Mouse (Mus musculus): ENCODE measurements around the gene Acsf3. TPM values are rescaled to one million over a fixed set of nuclear protein-coding genes. Genes with fewer than 3 reads are reported as not detected.

Gene Acsf3
- total RNA-seq, 2 experiments from 2014 or later = 17.8 to 18.1 TPM

DNA sequence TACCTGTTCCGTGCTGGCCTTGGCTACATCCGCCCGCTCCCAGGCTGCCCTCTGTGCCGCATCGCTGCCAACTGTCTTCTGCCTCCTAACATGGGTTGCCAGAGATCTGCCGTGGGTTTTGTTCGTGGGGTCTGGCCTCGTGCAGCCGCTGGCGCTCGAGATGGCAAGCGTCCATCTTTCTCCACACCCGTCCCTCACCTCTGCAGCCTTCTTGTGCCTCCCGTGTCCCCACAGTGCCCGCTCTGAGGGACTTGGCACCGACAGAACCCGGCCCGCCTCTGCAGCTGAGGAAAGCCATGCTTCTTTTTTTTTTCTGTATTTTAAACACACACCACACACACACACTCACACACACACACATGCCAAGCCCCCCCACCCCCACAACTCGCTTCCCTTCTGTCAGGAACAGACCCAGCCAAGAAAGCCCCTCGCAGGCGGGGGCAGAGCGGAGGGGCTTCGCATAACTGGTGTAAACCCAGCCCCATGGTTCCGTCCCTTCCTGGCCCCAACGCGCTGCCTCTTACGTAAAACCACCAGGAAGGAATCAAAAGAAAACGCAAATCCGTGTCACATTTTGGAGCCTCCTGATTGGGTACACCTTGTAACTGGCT, 23.1 kb upstream of the Acsf3 start:
- intact Hi-C loops (cut with DNase I) = loop anchor here (5.0 kb wide), 1 partner anchor 75 kb away; no protein-coding TSS in a partner anchor
- DNase-seq (ENCODE audit: extremely low spot score in 1 of 2, low spot score in 2 of 2) = peak; percentile 72 to 81

DNA sequence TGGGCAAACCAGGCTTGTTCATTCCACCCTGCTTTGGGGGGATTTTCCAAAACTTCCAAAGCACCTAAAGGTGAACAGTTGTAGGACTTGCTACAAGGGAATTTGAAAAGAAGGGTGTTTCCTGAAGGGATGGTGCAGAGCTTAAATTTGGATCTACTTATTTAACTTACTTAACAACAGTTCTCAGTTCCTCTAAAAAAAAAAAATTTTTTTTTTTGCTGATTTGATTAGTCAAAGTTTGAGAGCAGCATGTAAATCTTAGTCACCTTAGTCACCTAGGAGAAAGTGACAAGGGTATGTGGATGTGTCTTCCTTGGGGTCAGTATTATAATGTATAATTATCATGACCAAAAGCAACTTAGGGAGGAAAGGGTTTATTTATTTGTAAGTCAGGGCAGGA, 16.7 kb upstream of the Acsf3 start:
- DNase-seq (ENCODE audit: extremely low spot score in 1 of 2, low spot score in 2 of 2) = no peak
- intact Hi-C loops (cut with DNase I) = no loop called here

DNA sequence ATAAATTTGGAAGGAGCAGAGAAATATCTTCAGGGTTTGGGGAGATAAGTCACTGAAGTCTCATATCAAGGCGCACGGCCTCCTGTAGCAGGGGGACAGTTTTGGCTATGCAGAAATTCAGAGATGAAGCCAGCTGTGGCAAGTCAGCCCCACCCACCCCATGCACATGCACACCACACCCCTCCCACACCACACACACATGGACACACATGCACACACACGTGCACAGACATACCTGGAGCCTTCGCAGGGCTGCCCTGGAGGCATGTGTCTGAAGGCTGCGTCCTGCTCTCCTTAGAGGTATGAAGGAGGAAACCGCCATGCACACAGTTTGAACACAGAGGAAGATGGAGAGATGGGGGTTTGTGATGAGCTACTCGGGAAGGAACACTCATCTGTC, 15.2 kb upstream of the Acsf3 start:
- DNase-seq (ENCODE audit: extremely low spot score in 1 of 2, low spot score in 2 of 2) = no peak
- intact Hi-C loops (cut with DNase I) = no loop called here

DNA sequence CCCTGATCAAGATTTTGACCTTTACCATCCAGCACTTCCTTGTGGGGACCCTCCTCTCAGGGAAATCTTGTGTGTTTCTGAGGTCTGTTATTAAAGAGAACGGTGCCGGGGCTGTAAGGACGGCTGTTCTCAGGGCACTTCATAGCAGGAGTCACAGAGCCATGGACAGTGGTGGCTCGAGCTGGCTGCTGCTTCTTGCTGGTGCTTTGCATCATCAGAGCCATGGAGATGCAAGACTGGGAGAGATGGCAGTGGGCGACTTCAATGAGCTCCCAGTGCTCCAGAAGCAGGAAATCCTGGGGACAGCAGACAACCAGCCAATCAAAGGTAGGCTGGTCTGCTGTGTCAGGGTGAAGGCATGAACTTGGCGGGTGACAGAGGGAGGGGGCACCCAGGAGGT, 14.2 kb upstream of the Acsf3 start:
- intact Hi-C loops (cut with DNase I) = no loop called here
- DNase-seq (ENCODE audit: extremely low spot score in 1 of 2, low spot score in 2 of 2) = no peak

DNA sequence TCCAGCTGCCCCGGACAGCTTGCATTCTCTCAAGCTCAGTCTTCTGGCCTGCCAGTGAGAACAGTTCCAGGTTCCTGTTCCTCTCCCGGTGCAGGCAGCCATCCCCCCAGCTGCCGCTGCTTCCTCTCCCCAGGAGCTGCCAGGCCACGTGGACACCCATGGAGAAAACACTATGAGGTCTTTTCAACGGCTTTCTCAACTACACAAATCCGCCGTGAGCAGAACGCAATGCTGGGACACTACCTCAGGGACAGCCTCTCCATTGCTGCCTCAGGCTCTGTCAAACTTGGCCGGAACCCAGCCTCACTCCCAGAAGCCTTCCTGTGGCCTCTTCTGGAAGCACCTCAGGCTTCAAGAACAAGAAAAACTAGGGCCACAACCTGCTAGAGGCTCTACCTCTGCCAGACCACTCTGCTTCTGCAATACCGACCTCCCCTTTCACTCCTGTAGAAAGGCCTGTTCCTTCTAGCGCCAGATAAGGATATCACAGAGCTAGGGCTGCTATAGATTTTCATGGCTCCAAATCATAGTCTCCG, 12.5 kb upstream of the Acsf3 start:
- intact Hi-C loops (cut with DNase I) = no loop called here

DNA sequence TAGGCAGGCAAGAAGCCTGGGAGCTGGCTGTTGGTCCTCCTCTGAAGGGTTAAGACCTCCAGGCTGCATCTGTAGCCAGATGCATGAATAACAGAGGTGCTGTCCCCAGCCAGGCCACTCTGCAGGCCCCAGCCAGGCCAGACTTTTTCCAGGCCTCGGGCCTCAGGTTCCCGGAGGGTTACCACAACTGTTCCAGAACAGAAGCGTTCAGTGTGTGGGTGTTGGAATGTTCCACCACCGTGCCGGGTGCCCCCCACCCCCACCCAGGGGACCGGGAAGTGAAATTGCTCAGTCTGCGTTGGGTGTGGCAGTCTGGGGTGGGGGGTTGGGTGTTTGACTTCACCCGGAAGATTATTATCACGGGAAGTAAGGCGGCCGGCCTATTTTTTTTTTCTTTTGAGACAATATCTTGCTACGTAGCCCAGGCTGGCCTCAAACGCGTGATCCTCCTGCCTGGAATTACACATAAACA, 12.0 kb upstream of the Acsf3 start:
- intact Hi-C loops (cut with DNase I) = no loop called here
- no peak for DNase-seq (ENCODE audit: extremely low spot score in 1 of 2, low spot score in 2 of 2)

More for the DNA sequence above, 12.5 kb upstream of the Acsf3 start:
- no peak for DNase-seq (ENCODE audit: extremely low spot score in 1 of 2, low spot score in 2 of 2)

DNA sequence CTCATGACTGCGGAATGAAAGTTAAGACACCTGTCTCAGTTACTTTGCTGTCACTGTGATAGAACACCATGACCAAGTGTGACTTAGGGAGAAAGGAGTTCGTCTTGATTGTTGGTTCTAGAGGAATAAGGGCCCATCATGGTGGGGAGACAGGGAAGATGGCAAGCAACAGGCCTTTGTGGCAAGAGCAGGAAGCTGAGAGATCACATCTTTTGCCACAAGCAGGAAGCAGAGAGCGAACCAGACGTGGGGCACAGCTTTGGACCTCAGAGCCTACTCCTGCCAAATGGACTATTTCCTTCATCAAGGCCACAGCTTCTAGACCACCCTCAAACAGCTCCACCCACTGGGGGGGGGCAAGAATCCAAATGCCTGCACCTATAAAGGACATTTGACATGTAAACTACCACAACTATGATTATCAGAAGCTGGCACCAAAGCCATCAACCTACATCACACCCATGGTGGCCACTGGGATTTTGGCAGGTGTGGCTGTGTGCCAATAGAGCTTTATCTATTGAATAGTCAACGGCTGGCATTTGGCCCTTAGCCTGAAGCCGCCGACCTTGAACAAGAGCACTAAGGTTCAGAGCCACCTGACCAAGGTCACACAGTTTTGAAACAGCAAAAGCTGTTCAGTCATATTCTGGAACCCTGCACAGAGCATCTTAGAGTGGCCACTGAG, 10.4 kb upstream of the Acsf3 start:
- no peak for DNase-seq (ENCODE audit: extremely low spot score in 1 of 2, low spot score in 2 of 2)
- intact Hi-C loops (cut with DNase I) = no loop called here

DNA sequence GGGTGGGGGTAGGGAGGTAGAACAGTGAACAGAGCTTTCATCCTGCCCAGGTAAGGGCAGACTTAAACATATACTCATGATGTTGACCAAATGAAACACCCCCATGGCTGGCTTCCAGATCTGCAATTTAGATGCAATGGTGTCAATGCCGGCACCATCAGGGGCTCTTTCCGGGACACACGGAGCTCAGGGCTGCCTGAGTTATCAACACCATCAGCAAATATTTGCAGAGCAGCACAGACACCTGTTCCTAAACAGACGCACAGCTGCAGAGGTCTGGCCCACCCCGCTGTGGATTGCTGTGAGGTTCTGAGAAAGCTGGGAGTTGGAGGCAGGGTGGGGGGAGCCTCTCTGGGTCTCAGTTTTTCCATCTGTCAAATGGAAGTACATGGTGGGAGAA, 9.1 kb upstream of the Acsf3 start:
- no peak for DNase-seq (ENCODE audit: extremely low spot score in 1 of 2, low spot score in 2 of 2)
- intact Hi-C loops (cut with DNase I) = no loop called here

DNA sequence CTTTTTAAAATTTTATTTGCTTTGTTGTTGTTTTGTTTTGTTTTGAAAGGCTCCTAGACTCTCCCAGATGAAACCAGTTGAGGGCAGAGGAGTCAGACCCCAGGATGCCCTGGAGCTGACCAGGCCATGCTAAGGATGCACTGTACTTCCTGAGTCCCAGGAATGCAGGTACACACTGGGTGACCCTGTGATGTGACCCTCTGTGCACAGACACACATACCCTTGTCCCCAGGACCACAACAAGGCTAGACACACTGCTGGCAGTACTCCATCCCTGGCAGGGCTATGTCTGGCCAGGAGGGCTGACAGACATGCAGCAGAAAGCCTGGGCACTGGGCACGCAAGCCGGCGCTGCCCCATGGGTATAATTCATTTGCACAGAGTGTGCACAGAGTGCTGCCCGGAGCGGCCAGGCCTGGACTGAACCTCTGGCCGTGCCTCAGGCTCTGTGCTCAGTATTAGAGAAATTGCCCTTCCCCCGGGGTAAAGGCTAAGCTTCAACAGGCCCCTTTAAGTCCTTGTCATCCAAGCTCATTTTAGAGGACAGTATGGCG, 8.6 kb upstream of the Acsf3 start:
- intact Hi-C loops (cut with DNase I) = no loop called here
- no peak for DNase-seq (ENCODE audit: extremely low spot score in 1 of 2, low spot score in 2 of 2)

DNA sequence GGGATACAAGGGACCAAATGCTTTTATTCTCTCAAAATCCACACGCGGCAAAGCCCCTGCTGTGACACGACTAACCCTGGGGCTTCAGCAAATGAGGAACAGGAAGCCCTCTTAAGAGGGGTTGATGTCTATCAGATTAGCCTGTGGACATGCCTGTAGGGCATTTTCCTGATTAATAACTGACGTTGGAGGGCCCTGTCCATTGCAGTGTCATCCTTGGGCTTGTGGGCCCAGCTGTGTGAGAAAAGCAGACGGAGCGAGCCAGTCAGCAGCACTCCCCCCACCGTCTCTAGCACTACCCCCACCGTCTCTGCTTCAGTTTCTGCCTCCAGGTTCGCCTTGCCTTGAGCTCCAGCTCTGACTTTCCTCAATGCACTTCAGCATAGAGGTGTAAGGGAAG, 8.1 kb upstream of the Acsf3 start:
- DNase-seq (ENCODE audit: extremely low spot score in 1 of 2, low spot score in 2 of 2) = no peak
- intact Hi-C loops (cut with DNase I) = no loop called here

DNA sequence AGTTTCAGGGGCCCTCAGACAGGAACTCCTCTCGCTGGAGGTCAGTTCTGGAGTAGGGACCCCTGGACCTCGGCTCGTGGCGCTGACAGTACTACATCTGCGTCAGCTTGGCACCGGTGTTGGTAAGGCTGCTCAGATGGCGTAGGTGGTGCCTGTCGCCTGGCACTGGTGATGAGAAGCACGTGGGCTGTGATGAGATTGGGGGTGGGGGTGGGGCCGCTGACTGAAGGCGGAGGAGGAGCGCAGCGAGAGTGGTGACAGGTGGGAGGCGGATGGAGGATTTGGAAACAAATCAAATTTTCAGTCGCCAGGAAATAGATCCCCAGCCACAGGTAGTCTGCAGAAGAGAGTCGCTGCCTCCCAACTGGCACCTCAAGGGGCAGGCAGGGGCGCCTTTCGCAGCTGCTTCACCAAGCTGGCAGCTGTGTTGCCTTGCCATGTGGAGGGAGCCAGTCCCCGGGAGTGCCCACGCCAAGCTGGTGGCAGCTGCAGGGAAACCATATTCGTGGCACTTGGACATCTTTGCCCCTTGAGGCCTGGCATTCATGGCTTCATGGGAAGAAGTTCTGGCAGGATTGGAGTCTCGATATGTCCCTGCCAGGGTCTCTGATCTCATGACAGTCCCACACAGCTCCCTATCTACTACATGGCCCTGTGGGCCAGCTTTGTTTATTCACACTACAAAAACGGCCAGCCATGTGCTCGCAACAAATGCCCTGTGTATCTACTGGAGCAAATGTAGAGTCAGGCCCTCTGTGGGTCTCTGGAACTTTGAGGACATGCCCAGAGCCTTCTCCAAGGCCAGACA, 5.8 kb upstream of the Acsf3 start:
- intact Hi-C loops (cut with DNase I) = no loop called here
- DNase-seq (ENCODE audit: extremely low spot score in 1 of 2, low spot score in 2 of 2) = peak; percentile 36 to 63

DNA sequence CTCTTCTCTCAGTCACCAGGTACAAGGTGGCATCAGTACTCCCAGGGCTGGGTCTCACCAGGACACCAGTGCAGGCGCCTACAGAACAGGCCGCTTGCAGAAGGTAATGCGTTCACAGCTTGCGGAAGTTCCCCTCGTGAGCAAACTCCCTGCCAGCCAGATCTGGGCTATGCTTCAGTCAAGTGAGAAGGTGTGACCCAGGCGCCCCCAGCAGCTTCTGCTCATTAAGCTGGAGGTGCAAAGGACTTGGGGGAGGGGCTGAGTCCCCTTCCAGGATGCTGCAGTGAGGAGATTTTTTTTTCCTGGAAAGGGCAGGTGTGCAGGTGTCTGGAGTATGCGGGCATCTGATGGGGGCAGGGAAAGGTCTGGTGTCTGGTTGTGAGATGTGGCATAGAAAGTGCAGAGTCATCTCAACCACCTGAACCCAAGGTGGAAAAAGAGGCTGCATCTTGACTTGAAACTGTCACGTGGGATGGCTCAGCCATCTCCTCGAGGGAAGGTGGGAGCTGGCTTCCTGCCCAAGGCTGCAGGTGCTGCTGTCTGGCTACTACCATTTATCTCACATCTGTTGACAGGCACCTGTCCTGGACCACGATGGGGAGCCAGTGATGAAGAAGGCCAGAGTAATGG, 2.7 kb upstream of the Acsf3 start:
- DNase-seq (ENCODE audit: extremely low spot score in 1 of 2, low spot score in 2 of 2) = no peak
- intact Hi-C loops (cut with DNase I) = no loop called here

DNA sequence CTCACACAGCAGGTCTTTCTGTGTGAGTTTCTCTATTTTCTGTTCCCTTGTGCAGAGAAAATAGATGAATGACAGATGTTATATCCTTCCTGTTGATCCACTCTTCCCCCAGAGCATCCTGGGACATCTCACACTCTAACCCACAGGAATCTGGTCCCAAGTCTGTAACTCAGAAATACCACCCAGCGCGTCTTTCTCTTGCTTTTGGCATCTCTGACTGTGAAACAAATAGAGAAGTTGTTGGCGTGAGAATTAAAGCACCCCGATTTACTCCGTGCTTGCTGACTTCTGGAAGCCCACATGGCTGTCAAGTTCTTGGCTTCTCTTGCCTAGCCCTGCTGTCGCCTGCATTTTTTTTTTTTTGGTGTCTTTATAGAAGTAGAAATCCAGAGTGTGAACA, 2.4 kb downstream of the Acsf3 start:
- intact Hi-C loops (cut with DNase I) = loop anchor here (5.0 kb wide), 1 partner anchor 100 kb away; no protein-coding TSS in a partner anchor
- no peak for DNase-seq (ENCODE audit: extremely low spot score in 1 of 2, low spot score in 2 of 2)

DNA sequence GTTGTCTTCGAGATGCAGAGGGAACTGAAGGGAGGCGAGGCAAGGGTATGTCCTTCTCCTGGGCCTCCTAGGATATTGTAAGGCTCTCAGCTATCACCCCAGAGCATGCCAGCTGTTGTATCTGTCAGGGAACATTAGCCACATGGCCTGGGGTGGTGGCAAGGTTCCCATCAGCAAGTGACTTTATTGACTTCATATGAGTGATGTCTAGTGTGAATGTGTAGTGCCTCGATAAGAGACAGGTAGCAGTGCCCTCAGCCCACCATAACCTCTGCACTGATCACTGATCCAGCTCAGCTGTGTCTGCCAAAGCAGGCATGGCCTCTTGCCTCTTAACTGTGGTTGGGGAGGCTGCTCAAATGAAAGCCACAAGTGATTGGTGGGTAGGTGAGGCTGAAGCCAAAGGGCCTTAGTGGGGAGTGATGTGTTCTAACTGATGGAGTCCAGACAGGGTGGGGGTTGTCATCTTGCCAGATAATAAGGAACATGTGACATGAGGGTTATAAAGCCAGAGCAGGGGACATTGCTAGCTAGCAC, 3.5 kb downstream of the Acsf3 start:
- DNase-seq (ENCODE audit: extremely low spot score in 1 of 2, low spot score in 2 of 2) = no peak
- intact Hi-C loops (cut with DNase I) = loop anchor here (5.0 kb wide), 1 partner anchor 101 kb away; no protein-coding TSS in a partner anchor

DNA sequence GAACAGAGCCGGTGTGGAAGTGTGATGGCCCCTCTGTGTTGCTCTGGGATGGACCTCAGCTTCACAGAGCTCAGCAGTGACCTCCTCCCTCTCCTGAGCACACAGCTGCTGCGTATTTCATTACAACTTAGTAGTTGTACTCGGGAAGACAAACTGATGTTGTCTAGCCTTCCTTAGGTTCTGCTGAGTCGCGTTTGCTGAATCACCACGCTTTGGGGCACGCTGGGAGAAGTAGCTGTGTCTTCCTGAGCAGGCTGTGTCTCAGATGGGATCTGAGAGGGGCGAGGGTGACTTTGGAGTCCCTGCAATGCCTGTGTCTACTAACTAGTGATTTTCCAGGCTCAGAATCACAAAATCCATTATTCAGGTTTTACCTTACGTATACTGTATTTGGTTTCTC, 4.0 kb downstream of the Acsf3 start:
- no peak for DNase-seq (ENCODE audit: extremely low spot score in 1 of 2, low spot score in 2 of 2)
- intact Hi-C loops (cut with DNase I) = loop anchor here (5.0 kb wide), 1 partner anchor 102 kb away; no protein-coding TSS in a partner anchor

DNA sequence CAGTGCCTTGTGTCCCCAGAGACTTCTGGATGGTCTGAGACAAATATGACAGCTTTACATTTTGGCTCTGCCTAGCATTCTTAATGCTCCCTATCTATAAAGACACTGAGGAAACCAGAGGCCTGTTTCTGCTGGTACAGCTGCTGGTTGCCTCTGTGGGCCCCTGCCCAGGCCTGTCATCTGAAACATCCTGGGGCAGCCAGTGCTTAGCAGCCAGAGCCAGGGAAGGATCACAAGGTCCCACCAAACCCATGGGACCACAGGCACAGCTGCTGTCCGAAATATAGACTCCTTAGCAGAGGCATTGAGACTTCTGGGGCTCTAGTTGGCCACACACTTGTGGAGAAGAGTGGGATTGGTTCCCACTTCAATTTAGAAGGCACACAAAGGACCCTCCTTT, 9.5 kb downstream of the Acsf3 start:
- intact Hi-C loops (cut with DNase I) = no loop called here
- DNase-seq (ENCODE audit: extremely low spot score in 1 of 2, low spot score in 2 of 2) = no peak

DNA sequence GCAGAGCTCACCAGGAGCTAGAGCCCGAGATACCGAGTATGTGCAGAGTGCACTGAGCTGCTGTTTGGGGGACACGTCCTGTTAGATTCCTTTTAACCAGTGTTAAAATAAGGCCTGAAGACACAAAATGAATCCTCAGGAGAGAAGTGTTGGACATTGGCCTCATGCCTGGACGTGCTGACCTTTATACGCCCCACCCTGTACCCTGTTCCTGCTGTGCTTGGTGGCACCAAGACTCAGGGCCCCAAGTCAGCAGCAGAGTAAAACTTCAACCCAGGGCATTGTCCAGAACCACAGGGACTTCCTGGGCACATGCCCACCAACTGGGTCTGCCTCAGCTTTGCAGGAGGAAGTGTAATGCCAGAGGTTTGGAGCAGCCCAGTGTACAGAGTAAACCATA, 14.5 kb downstream of the Acsf3 start:
- intact Hi-C loops (cut with DNase I) = no loop called here
- no peak for DNase-seq (ENCODE audit: extremely low spot score in 1 of 2, low spot score in 2 of 2)

DNA sequence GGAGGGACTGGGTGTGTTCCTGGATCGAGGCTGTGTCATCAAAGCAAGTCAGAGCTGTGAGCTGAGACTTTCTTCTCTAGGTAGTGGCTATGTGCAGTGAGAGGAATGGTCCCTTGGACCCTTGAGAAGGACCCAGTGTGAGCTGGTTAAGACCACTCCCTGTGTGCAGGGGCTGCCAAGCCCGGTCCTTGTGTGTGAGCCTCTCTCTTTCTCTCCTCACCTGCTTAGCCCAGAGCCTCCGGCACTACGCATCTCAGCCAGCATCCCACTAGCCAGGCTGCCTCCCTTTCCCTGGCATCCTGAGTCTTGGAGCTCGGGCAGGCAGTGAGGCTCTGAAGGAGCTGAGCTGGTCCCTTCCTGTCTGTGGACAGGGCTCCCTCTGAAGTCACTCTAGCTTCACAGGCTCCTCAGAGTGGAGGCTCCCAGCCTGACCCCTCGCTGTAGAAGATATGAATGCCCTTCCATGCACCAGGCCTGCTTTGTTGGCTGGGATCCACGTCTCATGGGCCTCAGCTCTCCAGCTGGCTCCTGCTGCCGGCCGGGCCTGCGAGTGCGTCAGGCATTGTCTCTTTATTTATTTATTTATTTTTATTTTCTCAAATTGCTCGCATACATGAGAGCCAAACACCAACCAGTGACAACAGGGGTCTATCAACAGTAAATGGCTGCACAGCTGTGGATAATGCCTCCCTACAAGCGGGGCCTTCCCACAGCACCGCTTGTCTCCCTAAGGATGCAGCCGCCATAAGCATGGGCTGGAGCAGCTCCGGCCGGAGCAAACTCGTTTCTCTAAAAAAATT, 18.3 kb downstream of the Acsf3 start:
- intact Hi-C loops (cut with DNase I) = no loop called here
- DNase-seq (ENCODE audit: extremely low spot score in 1 of 2, low spot score in 2 of 2) = peak; percentile 35 to 65
